Mouse (Mus musculus) gastrocnemius, adult 2 months (tissue): Measurements from ENCODE around the gene Clec16a. TPM values are rescaled to one million over a fixed set of nuclear protein-coding genes. Genes with fewer than 3 reads are reported as not detected.
A peak's percentile ranks its signal among the peaks of the same experiment; 100 is the strongest.

Source experiments
- DNase-seq: peaks from one replicate; pipeline ENCODE4 v3.0.0; 2022
- H3K27ac ChIP-seq: fragments of 200-600 bp; 2 replicates; pipeline ENCODE4 v1.8.1; 2022; ENCODE audit warnings: mild to moderate bottlenecking
- H3K4me3 ChIP-seq: fragments of 200-600 bp; 2 replicates; pipeline ENCODE4 v1.8.1; 2022; ENCODE audit warnings: mild to moderate bottlenecking, moderate library complexity
- CTCF ChIP-seq: fragments of 200-600 bp; IDR thresholded peaks from 2 replicates; pipeline ENCODE4 v1.8.1; 2022; ENCODE audit warnings: antibody characterized with exemption, mild to moderate bottlenecking, moderate library complexity
- intact Hi-C: fragments of 180-260 bp; cut with DNase I; formaldehyde crosslinking; loops from one replicate; pipeline ENCODE4 v1.15.1; 2025
- total RNA-seq, 2 experiments: library from RNA; stranded (reverse); gene quantifications; 2 replicates each; pipeline ENCODE4 v1.2.3; 2021

The Clec16a gene
- total RNA-seq, 2 experiments from 2014 or later, result 60.6 to 72.7 TPM

DNA sequence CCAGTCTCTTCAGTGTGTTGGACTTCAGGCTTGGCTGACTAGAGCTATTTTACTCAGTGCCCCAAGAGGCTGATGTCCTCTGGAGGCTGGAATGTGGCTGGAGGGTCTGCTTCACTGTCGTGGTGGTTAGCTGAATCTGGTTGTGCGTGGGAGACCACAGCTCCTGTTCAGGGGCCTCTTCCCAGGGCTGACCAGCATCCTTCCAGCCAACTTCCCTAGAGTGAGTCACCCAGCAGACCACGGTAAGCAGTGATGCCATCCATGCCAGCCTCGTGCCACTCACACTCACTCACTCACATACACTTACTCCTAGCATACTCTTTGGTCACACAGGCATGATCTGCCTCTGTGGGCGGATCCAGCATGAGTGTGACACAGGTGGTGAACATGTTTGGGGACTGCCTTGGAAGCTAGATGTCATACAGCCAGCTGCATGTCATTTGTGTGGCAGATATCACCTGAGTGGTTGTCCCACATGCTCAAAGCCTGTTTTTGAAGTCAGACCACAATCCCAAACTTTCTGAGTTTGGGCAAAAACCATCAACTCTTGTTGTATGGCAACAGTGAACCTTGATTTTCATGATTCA is 24.8 kb downstream of the Clec16a start:
- Histone ChIP-seq H3K27ac (peak overlapping the region; percentile 4; the same call in 1 of the 2 replicates), H3K4me3 (no peak overlapping the region)
- DNase-seq, result no peak
- intact Hi-C loops, result loop anchor here (1.0 to 5.0 kb wide), 4 partner anchors 197 to 297 kb away; partner anchors contain the start of gene Socs1
- no peak for TF ChIP-seq CTCF

DNA sequence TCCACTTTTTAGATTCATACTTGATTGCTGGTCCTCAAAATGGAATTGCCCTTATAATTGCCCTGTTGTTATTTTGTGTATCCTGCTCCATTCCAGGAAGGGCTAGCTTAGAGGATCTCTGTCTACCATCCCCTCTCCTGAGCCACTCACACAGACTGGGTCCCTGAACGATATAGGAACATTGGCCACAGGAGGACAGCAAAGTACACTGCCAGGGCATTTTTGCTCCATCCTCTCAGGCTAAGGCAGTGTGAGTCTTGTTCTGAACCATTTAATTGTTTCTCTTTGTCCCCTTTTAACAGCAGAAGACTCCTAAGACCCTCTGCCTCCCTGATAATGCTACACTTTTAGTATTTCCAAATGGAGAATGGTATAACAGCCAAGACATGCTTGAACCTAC is 25.6 kb downstream of the Clec16a start:
- no peak overlapping the region for H3K4me3 ChIP-seq
- intact Hi-C loops, result loop anchor here (1.0 to 2.0 kb wide), 2 partner anchors 215 to 274 kb away; partner anchors contain the start of gene Socs1
- DNase-seq, result peak; percentile 69
- H3K27ac ChIP-seq, result no peak overlapping the region
- TF ChIP-seq CTCF, result peak; percentile 71

DNA sequence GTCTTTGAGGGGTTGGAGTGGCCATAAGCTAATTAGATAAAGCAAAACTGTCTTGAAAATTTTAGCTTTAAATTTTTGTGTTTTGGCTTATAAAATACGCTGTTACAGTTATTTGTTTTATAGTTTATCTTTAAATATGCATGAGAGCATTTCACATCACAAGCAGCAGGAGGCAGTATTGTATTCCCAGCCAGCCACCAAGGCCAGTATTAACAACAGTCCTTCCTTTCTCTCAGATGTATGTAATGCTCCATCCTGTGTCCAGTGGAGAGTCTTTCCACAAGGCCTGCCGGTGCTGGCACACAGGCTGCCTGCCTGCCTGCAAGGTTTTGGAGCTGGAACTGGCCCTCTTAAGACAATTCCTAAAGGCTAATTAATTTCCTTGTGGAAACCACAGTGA is 26.7 kb downstream of the Clec16a start:
- Histone ChIP-seq H3K27ac (no peak overlapping the region), H3K4me3 (no peak overlapping the region)
- DNase-seq, result no peak
- peak; percentile 67 for TF ChIP-seq CTCF
- intact Hi-C loops, result loop anchor here (2.0 kb wide), 1 partner anchor 273 kb away; no protein-coding TSS in a partner anchor

DNA sequence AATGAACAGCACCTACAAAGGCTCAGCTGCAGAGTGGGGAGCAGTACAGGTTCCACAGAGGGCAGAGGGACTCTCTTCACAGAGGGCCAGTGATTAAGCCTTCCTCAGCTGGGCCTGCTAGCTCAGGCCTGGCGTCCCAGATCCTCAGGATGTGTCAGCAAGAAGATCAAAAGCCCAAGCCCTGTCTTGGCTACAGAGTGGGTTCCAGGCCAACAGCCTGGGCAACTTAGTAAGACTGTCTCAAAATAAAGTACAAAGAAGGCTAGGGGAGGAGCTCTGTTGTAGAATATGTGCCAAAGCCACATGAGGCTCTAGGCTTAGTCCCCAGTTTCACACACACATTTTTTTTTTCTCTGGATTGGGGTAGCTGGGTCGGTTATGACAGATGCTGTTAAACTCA is 29.8 kb downstream of the Clec16a start:
- intact Hi-C loops, result no loop called here
- Histone ChIP-seq H3K4me3 (no peak overlapping the region), H3K27ac (peak overlapping the region; percentile 88)
- no peak for TF ChIP-seq CTCF
- DNase-seq, result peak; percentile 71

DNA sequence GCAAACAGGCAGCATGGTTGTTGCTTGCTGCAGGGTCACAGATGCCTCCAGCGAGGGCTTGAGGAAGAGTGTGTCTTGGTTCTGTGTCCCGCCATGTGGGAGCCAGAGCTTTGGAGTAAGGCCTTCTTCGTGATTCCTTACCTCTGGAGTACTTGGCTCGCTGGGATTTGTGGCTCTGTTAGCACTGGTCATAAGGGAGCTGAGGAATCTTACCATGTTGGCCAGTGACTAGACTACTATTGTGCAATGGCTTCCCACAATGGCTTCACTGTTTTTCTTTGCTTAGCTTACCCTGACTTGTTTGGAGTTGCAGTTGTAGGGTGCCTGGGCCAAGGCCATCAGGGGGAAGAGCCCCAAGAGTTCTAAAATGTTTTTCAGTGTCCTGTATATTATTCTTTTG is 30.8 kb downstream of the Clec16a start:
- Histone ChIP-seq H3K4me3 (no peak overlapping the region), H3K27ac (peak overlapping the region; percentile 88; the same call in 1 of the 2 replicates)
- no peak for TF ChIP-seq CTCF
- intact Hi-C loops, result no loop called here
- DNase-seq, result no peak

DNA sequence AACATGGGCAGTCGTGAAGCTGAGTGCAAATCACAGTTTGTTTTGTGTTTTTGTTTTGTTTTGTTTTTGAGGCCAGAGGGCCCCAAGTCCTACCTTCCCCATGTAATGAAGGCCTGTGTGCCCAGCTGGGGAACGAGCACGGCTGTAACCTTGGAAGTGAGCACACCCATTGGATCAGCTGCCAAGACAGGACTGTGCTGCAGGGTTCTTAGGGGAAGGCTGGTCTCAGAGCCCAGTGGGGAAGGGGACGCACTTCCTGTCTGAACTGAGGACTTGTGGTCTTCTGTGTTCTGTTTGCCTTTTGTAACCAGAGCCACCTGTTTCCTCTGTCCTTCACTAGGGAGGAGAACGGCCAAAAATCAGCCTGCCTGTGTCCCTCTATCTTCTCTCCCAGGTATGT is 32.4 kb downstream of the Clec16a start:
- intact Hi-C loops, result no loop called here
- no peak overlapping the region for H3K4me3 ChIP-seq
- TF ChIP-seq CTCF, result no peak
- DNase-seq, result no peak
- H3K27ac ChIP-seq, result peak overlapping the region; percentile 17; the same call in 1 of the 2 replicates

DNA sequence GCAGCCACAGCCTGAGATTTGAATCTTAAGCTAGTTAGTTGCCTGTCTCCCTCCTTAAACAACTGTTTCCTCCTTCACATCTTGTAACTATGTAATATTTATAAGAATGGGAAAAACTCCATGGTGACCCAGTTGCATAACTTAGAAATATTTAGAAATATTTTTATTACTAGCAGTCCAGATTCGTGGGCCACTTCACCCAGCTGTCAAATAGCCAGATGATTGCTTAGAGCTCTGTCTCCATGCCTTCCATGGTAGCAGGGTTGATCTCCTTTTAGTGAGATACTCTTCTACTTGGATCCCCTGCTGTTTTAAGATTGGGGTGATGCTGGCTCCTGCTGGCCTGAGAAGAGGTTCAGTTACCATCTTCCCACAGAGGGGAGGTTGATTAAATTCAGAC is 33.2 kb downstream of the Clec16a start:
- DNase-seq, result no peak
- intact Hi-C loops, result no loop called here
- Histone ChIP-seq H3K4me3 (no peak overlapping the region), H3K27ac (peak overlapping the region; percentile 31)
- no peak for TF ChIP-seq CTCF

DNA sequence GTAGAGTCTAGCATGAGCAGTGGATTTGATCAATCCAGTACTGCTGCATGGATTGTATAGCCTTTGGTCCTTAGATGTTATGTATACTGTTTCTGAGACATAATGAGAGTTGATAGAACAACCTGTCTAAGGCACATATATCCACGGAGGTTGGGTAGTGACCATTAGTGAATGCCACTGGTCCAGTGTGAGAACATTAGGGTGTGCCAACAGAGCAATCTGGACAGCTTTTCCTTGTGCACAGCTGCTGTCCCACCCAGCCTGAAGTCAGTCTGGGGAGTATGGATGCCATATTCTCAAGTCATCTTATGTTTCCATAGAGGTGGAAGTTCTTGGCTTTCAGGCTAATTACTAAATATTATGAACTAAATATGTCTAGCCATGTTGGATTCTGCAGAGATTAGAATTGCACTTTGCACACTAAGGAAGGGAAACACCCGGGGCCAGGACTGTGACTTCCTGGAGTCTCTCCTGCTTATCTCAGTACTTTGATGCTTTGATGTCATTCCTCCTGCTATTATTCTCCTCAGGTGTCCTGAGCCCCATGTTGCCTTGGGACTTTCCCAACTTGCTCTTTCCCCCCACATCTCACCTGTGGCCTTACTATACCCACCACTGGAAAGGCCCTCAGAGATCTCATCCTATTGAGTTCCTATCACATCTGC is 36.2 kb downstream of the Clec16a start:
- TF ChIP-seq CTCF, result no peak
- Histone ChIP-seq H3K27ac (no peak overlapping the region), H3K4me3 (no peak overlapping the region)
- intact Hi-C loops, result no loop called here
- no peak for DNase-seq

DNA sequence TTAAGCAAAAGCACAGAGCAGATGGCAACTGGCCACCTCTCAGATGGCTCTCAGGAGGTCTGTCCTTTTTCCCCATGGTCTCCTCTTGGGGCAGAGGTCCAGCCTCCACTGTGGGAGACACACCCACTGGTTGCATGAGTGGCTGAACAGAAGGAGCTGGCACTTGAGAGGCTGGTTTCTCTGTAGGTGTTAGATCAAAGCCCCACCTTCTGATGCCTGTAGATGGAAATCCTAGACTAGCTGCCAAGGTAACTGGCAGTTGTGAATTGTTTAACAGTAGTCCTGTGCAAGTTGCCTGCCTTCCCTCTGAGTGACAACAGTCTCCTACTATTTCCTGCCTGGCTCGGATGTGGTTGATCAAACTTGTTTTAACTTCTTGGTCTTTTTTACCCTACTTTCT is 40.0 kb downstream of the Clec16a start:
- intact Hi-C loops, result no loop called here
- Histone ChIP-seq H3K27ac (no peak overlapping the region), H3K4me3 (no peak overlapping the region)
- no peak for DNase-seq
- no peak for TF ChIP-seq CTCF

DNA sequence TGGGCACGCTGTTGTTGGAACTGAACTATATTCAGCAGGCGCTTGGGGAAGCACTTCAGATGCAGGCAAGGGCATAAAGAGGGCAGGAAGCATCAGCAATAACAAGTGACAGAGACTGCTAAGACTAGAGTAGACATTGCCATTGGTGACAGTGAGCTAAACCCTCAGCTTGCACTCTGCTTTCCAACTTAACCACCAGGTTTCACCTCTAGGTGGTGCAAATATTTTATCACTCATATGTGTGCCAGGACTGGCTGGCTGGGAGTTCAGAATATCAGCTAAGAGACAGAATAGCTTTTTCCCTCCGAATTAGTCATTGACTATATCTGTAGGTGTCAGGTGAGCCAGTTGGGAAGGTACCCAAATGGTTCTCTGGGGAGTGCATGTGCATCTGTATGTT is 41.4 kb downstream of the Clec16a start:
- no peak overlapping the region for H3K4me3 ChIP-seq
- H3K27ac ChIP-seq, result no peak overlapping the region
- peak; percentile 33 for DNase-seq
- intact Hi-C loops, result no loop called here
- peak; percentile 49 for TF ChIP-seq CTCF

DNA sequence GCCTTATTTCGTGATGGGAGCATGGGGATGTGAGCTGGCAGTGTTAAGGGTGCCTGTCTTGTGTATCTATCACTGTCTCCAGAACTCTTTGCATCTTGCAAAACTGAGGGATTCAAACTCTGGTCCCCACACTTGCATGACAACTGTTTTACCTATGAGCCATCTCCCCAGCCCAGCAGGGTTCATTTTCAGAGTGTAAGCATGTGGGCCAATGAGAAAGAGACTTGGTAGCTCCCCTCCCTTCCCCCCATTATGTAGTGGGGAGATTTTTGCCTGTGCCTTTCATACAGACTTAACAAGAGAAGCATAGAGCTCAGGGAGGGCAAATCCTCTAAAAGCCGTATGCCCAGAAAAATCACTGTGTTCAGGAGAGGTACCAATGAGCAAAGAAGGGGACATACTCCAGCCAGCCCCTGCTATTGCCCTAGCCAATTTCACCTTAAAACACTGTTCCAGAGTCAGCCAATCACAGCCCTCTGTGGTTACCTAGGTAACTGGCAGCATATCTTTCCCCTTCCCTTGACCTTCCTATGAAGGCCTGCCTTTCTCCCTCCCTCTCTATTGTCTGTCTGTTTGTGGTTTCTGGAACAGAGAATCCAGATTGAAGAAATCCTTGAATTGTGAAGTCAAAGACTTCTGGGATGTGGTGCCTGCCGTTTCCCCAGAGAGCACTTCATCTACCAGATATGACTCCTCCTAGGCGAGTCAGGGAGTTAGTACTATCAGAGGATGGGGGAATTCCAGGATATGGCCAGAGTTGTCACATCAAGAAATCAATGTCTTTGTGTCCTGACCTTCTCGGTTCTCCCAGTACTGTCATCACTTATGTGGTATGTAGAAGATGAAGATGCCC is 55.0 kb downstream of the Clec16a start:
- no peak overlapping the region for H3K27ac ChIP-seq
- no peak for TF ChIP-seq CTCF
- intact Hi-C loops, result no loop called here

DNA sequence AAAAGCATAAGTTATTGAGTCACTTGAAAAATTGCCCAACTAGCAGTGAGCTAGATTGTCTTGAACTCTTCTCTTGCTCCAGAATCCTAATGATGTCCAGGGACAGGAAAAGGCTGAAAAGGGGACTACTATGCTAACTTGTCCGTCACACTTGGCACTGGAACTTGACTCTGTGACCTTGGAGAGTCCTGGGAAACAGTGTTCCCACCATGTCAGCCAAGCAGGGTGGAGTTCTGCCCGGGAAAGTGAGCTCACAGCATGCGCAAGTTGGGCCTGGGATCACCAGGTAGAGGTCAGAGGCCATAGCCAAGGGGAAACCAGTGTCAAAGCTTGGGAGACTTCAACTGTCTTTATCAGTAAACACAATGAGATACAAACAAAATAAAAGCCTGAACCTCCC is 62.7 kb downstream of the Clec16a start:
- intact Hi-C loops, result no loop called here
- peak; percentile 43 for DNase-seq
- Histone ChIP-seq H3K4me3 (no peak overlapping the region), H3K27ac (peak overlapping the region; percentile 20)
- TF ChIP-seq CTCF, result no peak

More for the DNA sequence above, 55.0 kb downstream of the Clec16a start:
- no peak for DNase-seq
- H3K4me3 ChIP-seq, result no peak overlapping the region

DNA sequence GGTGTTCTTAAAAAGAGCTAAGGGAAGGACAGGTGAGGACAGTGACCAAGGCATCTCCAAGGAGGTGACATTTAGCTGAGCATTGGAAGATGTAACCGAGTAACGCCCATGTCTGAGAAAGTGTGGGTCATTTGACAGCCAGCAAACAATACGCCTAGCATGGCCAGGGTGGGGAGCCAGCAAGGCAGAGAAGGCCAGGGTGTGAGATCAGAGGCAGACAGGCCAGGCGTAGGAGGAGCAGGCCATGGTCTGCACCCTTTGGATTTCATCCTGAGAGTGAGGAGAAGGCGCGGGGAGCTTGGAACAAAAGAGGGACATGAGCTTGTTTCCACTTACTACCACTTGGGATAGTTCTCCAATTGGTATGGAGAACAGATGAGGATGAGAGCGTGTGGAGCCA is 64.8 kb downstream of the Clec16a start:
- no peak for TF ChIP-seq CTCF
- H3K27ac ChIP-seq, result peak overlapping the region; percentile 95
- peak; percentile 79 for DNase-seq
- H3K4me3 ChIP-seq, result no peak overlapping the region
- intact Hi-C loops, result no loop called here
